Mouse (Mus musculus) embryo, embryonic 9.5 days (tissue): ENCODE data around the gene Rapgef2.
"Not testable (repeated sequence)": the region's sequence is repeated elsewhere in the genome, so short reads cannot be mapped to it uniquely, and the experiment has no call there.

Experiments
- DNase-seq: peaks from one replicate; pipeline ENCODE4 v3.0.0-alpha.2; 2017; ENCODE audit errors: extremely low spot score

The Rapgef2 gene

GRCm38 (mm10) chr3:79100831-79101230 is 185.5 kb downstream of the Rapgef2 start:
- DNase-seq, result no peak

GRCm38 (mm10) chr3:79089091-79089490 is 197.2 kb downstream of the Rapgef2 start:
- no peak for DNase-seq

GRCm38 (mm10) chr3:79088461-79088860 is 197.9 kb downstream of the Rapgef2 start:
- DNase-seq, result no peak

GRCm38 (mm10) chr3:79086282-79086681 is 200.0 kb downstream of the Rapgef2 start:
- DNase-seq, result no peak

GRCm38 (mm10) chr3:79083881-79084280 is 202.4 kb downstream of the Rapgef2 start:
- no peak for DNase-seq

GRCm38 (mm10) chr3:79083030-79083429 is 203.3 kb downstream of the Rapgef2 start:
- no peak for DNase-seq

GRCm38 (mm10) chr3:79079076-79079475 is 207.2 kb downstream of the Rapgef2 start:
- DNase-seq, result no peak

- no peak for DNase-seq
Measured at GRCm38 (mm10) chr3:79074970-79075369, 211.3 kb downstream of the Rapgef2 start.

GRCm38 (mm10) chr3:79073541-79074244 is 212.6 kb downstream of the Rapgef2 start:
- DNase-seq, result no peak

- no peak for DNase-seq
Measured at GRCm38 (mm10) chr3:79071561-79071960, 214.8 kb downstream of the Rapgef2 start.

- DNase-seq, result no peak
Measured at GRCm38 (mm10) chr3:79069891-79070290, 216.4 kb downstream of the Rapgef2 start.

- DNase-seq, result no peak
Measured at GRCm38 (mm10) chr3:79068976-79069375, 217.3 kb downstream of the Rapgef2 start.

GRCm38 (mm10) chr3:79066455-79067055 is 219.8 kb downstream of the Rapgef2 start:
- DNase-seq, result no peak

- DNase-seq, result no peak
Measured at GRCm38 (mm10) chr3:79064096-79064495, 222.2 kb downstream of the Rapgef2 start.

- no peak for DNase-seq
Measured at GRCm38 (mm10) chr3:79061426-79061825, 224.9 kb downstream of the Rapgef2 start.

GRCm38 (mm10) chr3:79058491-79058890 is 227.8 kb downstream of the Rapgef2 start:
- not testable (repeated sequence) for DNase-seq

- no peak for DNase-seq
Measured at GRCm38 (mm10) chr3:79045251-79045650, 241.1 kb downstream of the Rapgef2 start.

GRCm38 (mm10) chr3:79042973-79043372 is 243.3 kb downstream of the Rapgef2 start:
- no peak for DNase-seq

GRCm38 (mm10) chr3:79039666-79040450 is 246.5 kb downstream of the Rapgef2 start:
- no peak for DNase-seq

- no peak for DNase-seq
Measured at GRCm38 (mm10) chr3:79039008-79039407, 247.3 kb downstream of the Rapgef2 start.

- DNase-seq, result no peak
Measured at GRCm38 (mm10) chr3:79034457-79034856, 251.9 kb downstream of the Rapgef2 start.

- no peak for DNase-seq
Measured at GRCm38 (mm10) chr3:79030855-79031254, 255.5 kb downstream of the Rapgef2 start.
